Mouse (Mus musculus) spleen, postnatal 14 days (tissue): ENCODE measurements at regions not wholly inside any gene's neighbourhood (a gene's known extent, or its start where the extent isn't known, plus 50 kb on each side); places are given as distances from the start of the nearest gene placed in this dataset.

ENCODE experiments used
- DNase-seq, 2 experiments: peaks; one replicate each; pipeline ENCODE4 v3.0.0; 2021 to 2022; ENCODE audit warnings: low spot score in 2 of 2

GRCm38 (mm10) chr13:25333803-25334202 lies 63.5 kb upstream of the Nrsn1 start:
- no peak for DNase-seq
